Mouse (Mus musculus) urinary bladder, postnatal 36 days (tissue): ENCODE results near the gene Pigh.

ENCODE experiments used
- DNase-seq, 2 experiments: peaks; one replicate each; pipeline ENCODE4 v3.0.0; 2022; ENCODE audit warnings: low spot score in 2 of 2, mixed read lengths in 1 of 2

The Pigh gene

GRCm38 (mm10) chr12:79089182-79089812, at the start of gene Pigh:
Pigh (minus strand) TSS chr12:79089651.
- DNase-seq = peak; percentile 82 to 90

- no peak for DNase-seq
These were observed 49.5 kb upstream of the Pigh start for GRCm38 (mm10) chr12:79138999-79139398.

GRCm38 (mm10) chr12:79136949-79137348, 47.5 kb upstream of the Pigh start:
- DNase-seq = no peak

GRCm38 (mm10) chr12:79135105-79135504, 45.7 kb upstream of the Pigh start:
- no peak for DNase-seq

GRCm38 (mm10) chr12:79134676-79135075, 45.2 kb upstream of the Pigh start:
- no peak for DNase-seq

GRCm38 (mm10) chr12:79131706-79132460, 42.4 kb upstream of the Pigh start:
- DNase-seq = no peak

GRCm38 (mm10) chr12:79131178-79131675, 41.8 kb upstream of the Pigh start:
- no peak for DNase-seq

GRCm38 (mm10) chr12:79130299-79131177, 41.1 kb upstream of the Pigh start, which contains the start of gene Arg2:
Arg2 (plus strand) TSS chr12:79130777.
- DNase-seq = peak; percentile 58 to 80

- no peak for DNase-seq
These were observed 33.4 kb upstream of the Pigh start for GRCm38 (mm10) chr12:79122820-79123219.

- DNase-seq = no peak
These were observed 29.5 kb upstream of the Pigh start for GRCm38 (mm10) chr12:79118991-79119390.

GRCm38 (mm10) chr12:79105312-79105711, 15.9 kb upstream of the Pigh start:
- no peak for DNase-seq

GRCm38 (mm10) chr12:79104544-79104943, 15.1 kb upstream of the Pigh start:
- DNase-seq = no peak

GRCm38 (mm10) chr12:79103773-79104172, 14.3 kb upstream of the Pigh start:
- no peak for DNase-seq

- peak in 1 of 2 experiments; percentile 9 for DNase-seq
These were observed 7.8 kb upstream of the Pigh start for GRCm38 (mm10) chr12:79097106-79097752.

- peak; percentile 73 to 83 for DNase-seq
These were observed 3.1 kb upstream of the Pigh start for GRCm38 (mm10) chr12:79092569-79092968.

- no peak for DNase-seq
These were observed 16.1 kb downstream of the Pigh start for GRCm38 (mm10) chr12:79073362-79073761.

- no peak for DNase-seq
These were observed 16.9 kb downstream of the Pigh start for GRCm38 (mm10) chr12:79072576-79072975.

- no peak for DNase-seq
These were observed 18.6 kb downstream of the Pigh start for GRCm38 (mm10) chr12:79070736-79071333.

GRCm38 (mm10) chr12:79069916-79070315, 19.5 kb downstream of the Pigh start:
- no peak for DNase-seq

- no peak for DNase-seq
These were observed 20.3 kb downstream of the Pigh start for GRCm38 (mm10) chr12:79069187-79069608.

- DNase-seq = no peak
These were observed 21.1 kb downstream of the Pigh start for GRCm38 (mm10) chr12:79068306-79068705.
